Mouse (Mus musculus) forebrain, embryonic 16.5 days (tissue): ENCODE data around the gene Tbx6. TPM values are rescaled to one million over a fixed set of nuclear protein-coding genes. Genes with fewer than 3 reads are reported as not detected.

Experiments
- ATAC-seq: fragments of 200-750 bp; cut with Nextera tagmentation; 2 replicates; pipeline ENCODE4 v1.8.0; 2017; ENCODE audit warnings: mild to moderate bottlenecking, moderate library complexity
- H3K27ac ChIP-seq: fragments of 300-500 bp; sonication (generic); 2 replicates; pipeline ENCODE4 v1.5.1; 2014; ENCODE audit warnings: low read length, control low read depth
- H3K27me3 ChIP-seq: fragments of 300-500 bp; sonication (generic); replicated peaks from 2 replicates; pipeline ENCODE4 v1.6.1; 2014; ENCODE audit warnings: low read length; ENCODE audit not compliant: control insufficient read depth, insufficient read depth
- H3K36me3 ChIP-seq: fragments of 300-500 bp; sonication (generic); 2 replicates; pipeline ENCODE4 v1.6.1; 2014; ENCODE audit not compliant: control insufficient read depth, insufficient read depth
- H3K4me1 ChIP-seq: fragments of 300-500 bp; sonication (generic); replicated peaks from 2 replicates; pipeline ENCODE4 v1.6.1; 2014; ENCODE audit warnings: low read length; ENCODE audit not compliant: control insufficient read depth, insufficient read depth
- H3K4me2 ChIP-seq: fragments of 300-500 bp; sonication (generic); 2 replicates; pipeline ENCODE4 v1.6.1; 2014; ENCODE audit warnings: mild to moderate bottlenecking, low read length, control low read depth
- H3K4me3 ChIP-seq: fragments of 300-500 bp; sonication (generic); replicated peaks from 2 replicates; pipeline ENCODE4 v1.5.1; 2014; ENCODE audit warnings: mild to moderate bottlenecking, low read length, control low read depth
- H3K9ac ChIP-seq: fragments of 300-500 bp; sonication (generic); replicated peaks from 2 replicates; pipeline ENCODE4 v1.6.1; 2014; ENCODE audit warnings: low read depth, low read length, control low read depth
- H3K9me3 ChIP-seq: fragments of 300-500 bp; sonication (generic); 2 replicates; pipeline ENCODE4 v1.6.1; 2016; ENCODE audit warnings: low read length; ENCODE audit not compliant: control insufficient read depth
- WGBS: fragments of 180-500 bp; shearing (Covaris S2); extraction: QIAGEN DNeasy Blood & Tissue Kit; methylation state at CpG from one replicate; pipeline ENCODE4 v1.1.7; 2014; 5-methylcytosine and 5-hydroxymethylcytosine counted together
- polyA plus RNA-seq: library from polyadenylated mRNA; unstranded; fragments of >200 nt; fragmentation: Nextera tagmentation; extraction: Ambion mirVana; gene quantifications from 2 replicates; pipeline ENCODE4 v1.2.1, GENCODE M21; 2015

The Tbx6 gene
- polyA plus RNA-seq: 0.73 and 0.86 TPM in 2 replicates

GRCm38 (mm10) chr7:126780971-126781635 lies at the start of gene Tbx6:
TSS of gene Tbx6 (plus strand) at chr7:126781483.
- Histone ChIP-seq H3K4me3 (peak within 1 kb of the TSS; percentile 50), H3K4me2 (peak within 1 kb of the TSS; percentile 94), H3K27ac (peak within 1 kb of the TSS; percentile 86), H3K9ac (peak within 1 kb of the TSS; percentile 68), H3K27me3 (no peaks in the 10 kb centered on the region), H3K36me3 (peaks cover 17% of the 10 kb centered on the region), H3K9me3 (no peaks in the 10 kb centered on the region), H3K4me1 (peaks cover 42% of the 10 kb centered on the region)
- ATAC-seq: no peak
- WGBS: 6% methylated on average over 22 of the region's 22 CpGs

GRCm38 (mm10) chr7:126736122-126736521 lies 45.2 kb upstream of the Tbx6 start:
- Histone ChIP-seq H3K9me3 (no peaks in the 10 kb centered on the region), H3K27ac (no peak overlapping the region), H3K4me3 (no peak overlapping the region), H3K9ac (no peak overlapping the region), H3K36me3 (no peaks in the 10 kb centered on the region), H3K4me2 (no peak overlapping the region), H3K27me3 (no peaks in the 10 kb centered on the region), H3K4me1 (0 out of 2 replicates have a peak, but pooled peaks cover 3% of the 10 kb centered on the region)
- 90% methylated on average over 8 of the region's 8 CpGs for WGBS
- ATAC-seq: no peak

GRCm38 (mm10) chr7:126739551-126739950 lies 41.7 kb upstream of the Tbx6 start:
- Histone ChIP-seq H3K9me3 (no peaks in the 10 kb centered on the region), H3K27ac (no peak overlapping the region), H3K36me3 (no peaks in the 10 kb centered on the region), H3K9ac (no peak overlapping the region), H3K27me3 (no peaks in the 10 kb centered on the region), H3K4me2 (no peak overlapping the region), H3K4me1 (0 out of 2 replicates have a peak, but pooled peaks cover 3% of the 10 kb centered on the region), H3K4me3 (no peak overlapping the region)
- no peak for ATAC-seq
- WGBS: 85% methylated on average over 17 of the region's 17 CpGs

DNA sequence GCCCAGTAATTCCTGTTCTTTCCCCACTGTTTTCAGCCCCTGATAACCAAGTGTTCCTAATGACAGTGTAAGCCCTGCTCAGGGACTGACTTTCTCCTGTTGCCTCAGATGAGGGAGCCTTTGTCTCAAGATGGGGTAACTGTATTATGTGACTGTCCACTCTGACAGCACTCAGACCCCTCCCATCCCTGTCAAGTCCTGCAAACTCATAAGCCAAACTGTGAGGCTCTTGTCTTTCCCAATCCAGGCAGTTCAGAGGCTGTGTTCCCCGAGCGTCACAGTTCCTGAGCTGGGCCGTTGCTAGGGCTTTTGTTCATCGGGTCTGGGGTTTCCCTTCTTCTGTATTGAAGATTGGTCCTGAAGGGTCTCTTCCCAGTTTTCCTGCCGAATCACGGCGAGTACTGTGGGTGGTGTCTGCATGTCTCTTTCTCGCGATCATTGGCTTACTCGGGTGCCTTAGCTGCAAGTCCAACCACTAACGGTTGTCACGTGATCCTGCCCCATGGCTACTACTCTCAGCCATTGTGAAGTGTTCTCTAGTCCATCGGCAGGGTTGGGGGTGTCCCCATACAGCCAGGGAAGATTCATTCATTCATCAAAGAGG lies 41.0 kb upstream of the Tbx6 start:
- no peaks in the 10 kb centered on the region for H3K36me3 ChIP-seq
- no peaks in the 10 kb centered on the region for H3K9me3 ChIP-seq
- 0 out of 2 replicates have a peak, but pooled peaks cover 3% of the 10 kb centered on the region for H3K4me1 ChIP-seq
- H3K4me3 ChIP-seq: no peak overlapping the region
- H3K27me3 ChIP-seq: no peaks in the 10 kb centered on the region
- WGBS: 70% methylated on average over 13 of the region's 13 CpGs
- ATAC-seq: no peak
- H3K4me2 ChIP-seq: no peak overlapping the region
- H3K27ac ChIP-seq: no peak overlapping the region
- H3K9ac ChIP-seq: no peak overlapping the region; the same call in 1 of the 2 replicates

GRCm38 (mm10) chr7:126740977-126741376 lies 40.3 kb upstream of the Tbx6 start:
- WGBS: 75% methylated on average over 5 of the region's 5 CpGs
- Histone ChIP-seq H3K27ac (no peak overlapping the region), H3K4me2 (no peak overlapping the region), H3K9me3 (no peaks in the 10 kb centered on the region), H3K36me3 (no peaks in the 10 kb centered on the region), H3K27me3 (no peaks in the 10 kb centered on the region), H3K9ac (no peak overlapping the region), H3K4me1 (0 out of 2 replicates have a peak, but pooled peaks cover 3% of the 10 kb centered on the region), H3K4me3 (no peak overlapping the region)
- no peak for ATAC-seq

DNA sequence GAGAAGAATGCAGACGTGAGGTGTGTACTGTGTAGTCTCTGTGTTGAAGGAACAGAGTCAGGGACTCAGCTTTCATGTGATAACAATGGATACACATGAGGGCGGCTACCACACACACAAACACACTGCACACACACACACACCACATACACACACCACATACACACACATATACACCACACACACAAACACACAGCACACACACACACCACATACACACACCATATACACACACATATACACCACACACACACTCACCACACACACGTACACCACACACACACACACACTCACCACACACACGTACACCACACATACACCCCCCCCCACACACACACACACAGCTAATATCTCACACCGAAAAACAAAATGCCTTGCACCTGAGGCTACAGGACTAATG lies 39.8 kb upstream of the Tbx6 start:
- no peak for ATAC-seq
- Histone ChIP-seq H3K9ac (no peak overlapping the region), H3K36me3 (no peaks in the 10 kb centered on the region), H3K27me3 (no peaks in the 10 kb centered on the region), H3K4me2 (no peak overlapping the region), H3K4me1 (0 out of 2 replicates have a peak, but pooled peaks cover 3% of the 10 kb centered on the region), H3K9me3 (no peaks in the 10 kb centered on the region), H3K27ac (no peak overlapping the region), H3K4me3 (no peak overlapping the region)
- WGBS: 88% methylated on average over 5 of the region's 5 CpGs

- Histone ChIP-seq H3K9ac (no peak overlapping the region), H3K27ac (no peak overlapping the region), H3K4me1 (0 out of 2 replicates have a peak, but pooled peaks cover 3% of the 10 kb centered on the region), H3K36me3 (no peaks in the 10 kb centered on the region), H3K4me3 (no peak overlapping the region), H3K27me3 (no peaks in the 10 kb centered on the region), H3K9me3 (no peaks in the 10 kb centered on the region), H3K4me2 (no peak overlapping the region)
- WGBS: 91% methylated on average over 13 of the region's 13 CpGs
- ATAC-seq: no peak
Observed at GRCm38 (mm10) chr7:126741964-126742482, 39.3 kb upstream of the Tbx6 start.

DNA sequence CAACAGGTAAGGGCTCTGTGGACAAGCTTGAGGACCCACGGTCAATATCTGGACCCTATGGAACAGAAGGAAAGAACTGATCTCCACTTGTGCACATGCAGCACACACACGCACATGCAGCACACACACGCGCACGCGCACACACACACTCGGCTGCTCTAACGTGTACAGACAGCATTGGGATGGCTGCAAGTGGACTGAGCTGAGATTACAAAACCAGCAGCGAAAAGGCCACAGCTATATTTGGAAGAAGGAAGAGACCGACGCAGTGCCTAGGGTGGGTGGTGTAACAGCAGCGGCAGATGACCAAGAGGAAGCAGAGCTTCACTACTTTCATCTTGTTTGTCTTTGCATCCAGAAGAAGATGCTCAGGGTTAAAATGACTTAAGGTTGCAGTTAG lies 35.2 kb upstream of the Tbx6 start:
- Histone ChIP-seq H3K4me3 (no peak overlapping the region), H3K9me3 (no peaks in the 10 kb centered on the region), H3K4me2 (no peak overlapping the region), H3K27me3 (no peaks in the 10 kb centered on the region), H3K4me1 (no peaks in the 10 kb centered on the region), H3K27ac (no peak overlapping the region), H3K9ac (no peak overlapping the region), H3K36me3 (no peaks in the 10 kb centered on the region)
- ATAC-seq: no peak
- WGBS: 94% methylated on average over 12 of the region's 12 CpGs

- Histone ChIP-seq H3K4me2 (no peak overlapping the region), H3K36me3 (no peaks in the 10 kb centered on the region), H3K9ac (no peak overlapping the region), H3K4me1 (no peaks in the 10 kb centered on the region), H3K9me3 (no peaks in the 10 kb centered on the region), H3K27ac (no peak overlapping the region), H3K27me3 (no peaks in the 10 kb centered on the region), H3K4me3 (no peak overlapping the region)
- no peak for ATAC-seq
- WGBS: 47% methylated on average over 6 of the region's 6 CpGs
Observed at GRCm38 (mm10) chr7:126746798-126747197, 34.5 kb upstream of the Tbx6 start.
